Mouse (Mus musculus): ENCODE results near the gene Ankrd11.

Gene Ankrd11

DNA sequence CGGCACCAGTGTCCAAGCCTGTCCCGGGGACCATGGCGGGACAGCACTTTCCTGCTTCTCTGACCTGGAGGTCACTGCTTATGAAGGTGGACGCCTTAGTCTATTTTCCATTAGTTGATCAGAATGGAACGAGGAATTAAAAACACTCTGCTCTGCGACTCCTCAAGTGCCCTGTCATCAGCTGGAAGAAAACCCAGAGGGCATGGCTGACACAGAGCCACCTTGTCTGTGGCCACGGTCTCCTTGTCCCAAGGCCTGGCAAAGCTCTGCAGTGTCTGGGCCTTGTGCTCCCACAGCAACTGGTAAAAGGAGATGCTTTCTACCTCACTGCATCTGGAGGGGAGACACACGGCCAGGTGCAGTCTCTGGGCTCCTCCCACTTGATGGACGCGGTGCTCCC, 158.4 kb downstream of the Ankrd11 start:
- DNase-seq, result no peak

DNA sequence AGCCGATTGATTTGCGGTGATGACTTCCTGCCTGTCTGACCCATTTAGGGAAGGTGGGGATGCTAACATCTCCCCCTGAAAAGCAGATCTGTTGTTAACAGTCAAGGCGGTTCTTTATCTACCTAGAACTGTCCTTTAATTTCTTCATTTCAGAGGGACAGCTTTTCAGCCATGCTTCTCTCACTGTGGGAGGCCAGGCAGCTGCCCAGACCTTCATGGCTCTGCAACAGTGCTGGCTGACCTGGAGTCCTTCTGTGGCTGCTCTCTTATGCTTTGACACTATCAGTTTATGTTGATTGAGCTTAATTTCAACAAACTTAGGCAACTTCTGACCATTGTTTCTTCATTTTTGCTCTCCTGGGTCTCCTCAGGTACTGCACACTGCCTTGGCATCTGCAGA, 161.8 kb downstream of the Ankrd11 start:
- no peak for DNase-seq

DNA sequence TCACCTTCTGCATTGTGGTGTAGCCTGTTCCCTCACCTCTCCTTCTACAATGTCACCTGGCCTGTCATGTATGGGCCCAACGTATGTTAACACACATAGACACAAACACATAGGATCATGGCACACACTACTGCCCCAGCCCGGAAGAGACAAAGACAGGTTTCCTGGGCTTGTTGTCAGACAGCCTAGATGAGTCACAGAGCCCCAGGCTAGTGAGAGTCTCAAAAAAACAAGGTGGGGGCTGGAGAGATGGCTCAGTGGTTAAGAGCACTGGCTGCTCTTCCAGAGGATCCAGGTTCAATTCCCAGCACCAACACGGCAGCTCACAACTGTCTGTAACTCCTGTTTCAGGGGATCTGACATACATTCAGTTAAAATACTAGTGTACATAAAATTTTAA, 163.8 kb downstream of the Ankrd11 start:
- no peak for DNase-seq

DNA sequence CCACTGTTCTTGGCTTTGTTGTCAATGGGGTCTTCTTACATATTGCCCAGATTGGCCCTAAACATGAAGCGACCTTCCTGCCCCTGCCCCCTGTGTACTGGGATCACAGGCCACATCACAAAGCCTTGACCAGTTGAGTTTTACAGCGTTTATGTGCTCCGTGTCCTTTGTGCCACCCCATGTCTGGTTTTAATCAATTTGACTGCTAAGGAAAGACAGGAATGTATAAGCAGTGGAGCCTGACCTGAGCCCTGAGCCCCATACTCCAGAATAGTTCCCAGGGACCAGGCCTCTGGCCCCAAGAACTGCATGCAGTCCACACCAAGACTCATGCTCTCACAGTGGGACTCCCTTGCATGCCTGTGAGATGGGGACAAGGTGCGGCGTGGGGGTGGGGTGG, 166.9 kb downstream of the Ankrd11 start:
- no peak for DNase-seq

DNA sequence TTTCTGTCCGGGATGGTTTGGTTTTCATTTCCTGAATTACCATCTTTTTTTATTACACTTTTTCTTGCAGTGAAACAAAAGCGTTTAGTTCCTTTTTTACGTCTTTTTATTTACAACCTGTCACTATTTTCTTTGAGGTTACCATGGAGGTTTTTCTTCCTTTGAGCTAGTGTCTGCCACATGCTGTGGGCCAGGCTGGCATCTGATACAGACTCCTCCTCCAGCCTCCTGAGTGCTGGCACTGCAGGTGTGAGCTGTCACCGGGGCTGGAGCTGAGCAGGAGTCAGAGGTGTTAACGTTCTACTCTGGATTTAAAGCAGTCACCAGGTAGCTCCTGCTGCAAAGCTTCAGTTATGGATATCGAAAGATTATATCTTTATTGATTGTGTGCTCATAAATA, 168.9 kb downstream of the Ankrd11 start:
- no peak for DNase-seq

DNA sequence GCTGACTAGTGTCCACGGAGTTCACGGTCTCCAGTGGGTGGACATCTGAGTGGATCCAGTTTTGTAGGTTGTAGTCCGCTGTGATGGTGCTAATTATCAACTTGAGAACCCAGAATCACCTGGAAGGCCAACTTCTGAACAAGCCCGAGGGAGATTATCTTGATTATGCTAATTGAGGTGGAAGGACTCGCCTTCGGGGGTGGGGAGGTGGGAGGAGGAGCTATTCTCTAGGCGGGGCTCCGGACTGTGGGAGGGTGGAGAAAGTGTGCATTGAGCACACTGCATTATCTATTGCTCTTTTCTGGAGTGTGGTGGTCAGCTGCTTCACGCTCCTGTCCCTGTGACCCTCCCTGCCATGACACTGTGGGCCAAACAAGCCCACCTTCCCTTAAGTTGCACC, 170.4 kb downstream of the Ankrd11 start:
- DNase-seq, result no peak

DNA sequence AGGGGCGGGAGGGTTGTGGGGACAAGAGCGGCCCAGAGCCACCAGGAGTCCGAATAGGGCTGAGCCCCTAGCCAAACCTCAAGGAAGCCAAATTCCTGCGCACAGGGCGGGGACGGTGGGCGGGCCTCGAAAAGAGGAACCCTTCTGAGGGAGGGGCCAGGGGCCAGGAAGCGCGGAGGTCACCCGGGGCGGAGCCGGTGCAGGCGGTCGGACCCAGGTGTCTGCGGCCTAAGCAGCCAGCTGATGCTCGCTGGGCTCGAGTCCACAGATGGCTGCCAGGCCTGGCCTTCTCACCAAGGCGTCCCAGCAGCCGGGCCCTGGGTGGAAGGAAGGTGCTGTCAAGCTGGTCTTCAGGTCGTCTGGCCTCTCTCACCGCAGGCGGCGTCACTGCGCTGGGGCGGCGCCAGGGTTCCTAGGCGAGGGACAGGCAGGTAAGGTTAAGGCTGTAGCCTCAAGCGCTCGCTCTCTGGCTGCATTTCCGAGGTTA, 171.7 kb downstream of the Ankrd11 start:
- DNase-seq, result peak; percentile 87

GRCm38 (mm10) chr8:122867982-122868381, 174.1 kb downstream of the Ankrd11 start:
- no peak for DNase-seq

GRCm38 (mm10) chr8:122866231-122866630, 175.8 kb downstream of the Ankrd11 start:
- no peak for DNase-seq

DNA sequence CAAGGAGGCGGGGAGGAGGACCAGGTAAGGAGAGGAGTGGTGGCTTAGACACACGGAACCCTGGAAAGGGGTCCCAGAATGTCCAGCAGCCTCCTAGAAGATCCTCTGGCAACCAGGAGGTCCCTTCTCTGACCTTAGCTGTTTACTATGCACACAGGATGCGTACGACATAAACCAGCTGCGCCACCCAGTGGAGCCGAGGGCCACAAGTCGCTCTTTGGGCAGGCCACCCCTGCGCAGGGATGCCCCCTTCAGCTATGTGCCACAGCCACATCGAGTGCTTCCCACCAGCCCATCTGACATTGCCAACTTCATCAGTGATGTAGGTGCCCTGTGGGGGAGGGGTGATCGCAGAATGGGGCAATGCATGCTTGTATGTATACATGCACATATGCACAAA, 176.6 kb downstream of the Ankrd11 start:
- peak; percentile 17 for DNase-seq

DNA sequence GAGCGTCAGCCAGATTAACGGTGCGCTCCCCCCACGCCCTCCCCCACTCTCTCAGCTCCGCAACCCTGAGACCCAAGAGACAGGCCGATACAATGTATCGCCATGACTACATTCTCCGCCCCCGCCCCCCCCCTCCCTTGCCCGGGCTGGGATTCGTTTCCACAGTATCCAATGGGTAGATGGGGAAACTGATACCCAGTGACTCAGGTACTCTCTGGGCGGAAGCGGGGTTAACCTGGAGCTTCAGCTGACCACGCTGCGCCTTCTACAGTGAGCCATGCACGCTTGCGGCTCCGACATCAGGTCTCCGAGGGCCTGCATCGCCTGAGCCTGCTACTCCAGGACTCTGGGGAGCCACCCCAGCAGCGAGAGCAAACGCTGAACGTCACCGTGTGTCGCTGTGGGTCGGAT, 177.4 kb downstream of the Ankrd11 start:
- no peak for DNase-seq

- DNase-seq, result peak; percentile 19
These were observed 182.2 kb downstream of the Ankrd11 start for GRCm38 (mm10) chr8:122859843-122860242.

GRCm38 (mm10) chr8:122856288-122856687, 185.8 kb downstream of the Ankrd11 start:
- no peak for DNase-seq

DNA sequence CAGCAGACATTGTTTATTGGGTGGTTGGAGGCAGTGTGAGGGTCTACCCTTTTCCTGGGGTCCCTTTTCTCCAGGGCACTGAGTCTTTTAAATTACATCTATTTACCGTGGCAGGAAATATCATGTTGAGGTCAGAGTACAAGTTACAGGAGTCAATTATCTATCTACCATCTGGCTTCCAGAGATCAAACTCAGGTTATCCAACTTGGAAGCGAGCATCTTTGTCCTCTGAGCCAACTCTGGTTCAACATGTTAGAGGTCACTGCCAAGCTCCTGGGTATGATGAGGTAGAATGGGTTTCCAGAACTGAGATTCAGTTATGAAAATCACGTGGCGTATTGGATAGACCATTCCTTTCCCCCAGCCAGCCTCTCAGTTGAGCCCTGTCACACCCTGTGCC, 187.0 kb downstream of the Ankrd11 start:
- DNase-seq, result no peak

DNA sequence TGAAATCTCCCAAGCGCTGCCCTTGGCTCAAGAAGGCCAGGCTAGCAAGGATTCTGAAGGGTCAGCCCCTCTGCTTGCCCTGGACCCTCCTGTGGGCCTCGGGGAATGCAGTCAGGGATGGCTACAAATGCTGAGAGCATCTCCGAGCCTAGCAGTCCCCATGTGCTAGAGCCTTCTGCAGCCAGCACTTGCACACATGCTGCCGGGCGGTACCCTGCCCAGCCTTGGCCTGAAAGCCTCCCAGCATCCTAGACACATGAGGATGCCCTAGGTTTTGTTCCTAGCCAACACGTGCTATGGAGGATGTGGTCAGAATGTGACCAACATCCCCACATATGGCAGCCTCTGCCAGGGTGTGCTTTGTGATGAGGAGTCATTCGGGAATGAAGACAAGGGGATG, 187.7 kb downstream of the Ankrd11 start:
- no peak for DNase-seq

GRCm38 (mm10) chr8:122853340-122853771, 188.7 kb downstream of the Ankrd11 start:
- no peak for DNase-seq

- DNase-seq, result no peak
These were observed 189.6 kb downstream of the Ankrd11 start for GRCm38 (mm10) chr8:122852546-122852905.

DNA sequence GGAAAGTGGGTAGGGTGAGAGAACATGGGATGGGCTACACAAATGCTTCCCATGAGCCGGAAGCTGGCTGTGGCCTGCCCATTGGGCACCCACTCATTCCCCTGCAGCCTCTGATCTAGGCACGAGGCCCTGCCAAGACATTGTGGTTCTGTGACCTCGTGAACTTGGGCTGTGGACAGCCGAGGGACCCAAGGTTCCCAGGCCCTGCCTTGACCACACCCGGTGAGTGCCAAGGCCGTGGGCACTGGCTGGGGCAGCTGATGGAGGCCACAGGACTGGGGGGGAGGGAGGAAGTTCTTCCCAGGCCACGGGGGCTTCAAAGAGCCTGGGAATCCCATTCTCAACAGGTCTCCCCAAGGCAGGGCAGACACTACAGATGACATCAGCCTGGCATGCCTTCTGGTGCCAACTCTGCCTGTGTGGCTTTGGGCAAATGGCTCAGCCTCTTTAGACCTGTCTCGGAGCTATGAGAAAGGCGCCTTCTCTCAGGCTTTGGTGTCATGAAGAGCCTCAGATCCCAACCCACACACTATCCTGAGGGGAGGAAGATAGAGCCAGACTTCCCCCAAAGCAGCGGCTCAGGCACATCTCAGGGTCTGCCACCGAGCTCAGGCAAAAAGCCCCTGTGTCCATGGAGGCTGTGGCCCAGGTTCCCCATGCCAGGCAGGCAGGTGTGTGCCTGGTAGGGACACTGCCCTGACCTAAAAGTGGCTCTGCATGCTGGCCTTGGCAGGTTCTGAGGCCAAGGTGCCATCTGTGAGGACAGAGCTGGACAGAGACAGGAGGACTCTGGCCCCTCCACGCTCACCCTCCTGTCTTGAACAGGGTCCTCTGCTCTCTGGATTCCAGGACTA, 190.2 kb downstream of the Ankrd11 start:
- no peak for DNase-seq

- no peak for DNase-seq
These were observed 191.3 kb downstream of the Ankrd11 start for GRCm38 (mm10) chr8:122850641-122851240.

GRCm38 (mm10) chr8:122849152-122849910, 192.7 kb downstream of the Ankrd11 start:
- no peak for DNase-seq

- DNase-seq, result peak; percentile 57
These were observed 194.1 kb downstream of the Ankrd11 start, which contains the start of gene Cdh15 for GRCm38 (mm10) chr8:122847829-122848561. Gene Cdh15 (plus strand): TSS chr8:122847966.

- DNase-seq, result peak; percentile 11
These were observed 196.4 kb downstream of the Ankrd11 start for GRCm38 (mm10) chr8:122845662-122846061.

GRCm38 (mm10) chr8:122844161-122844560, 197.9 kb downstream of the Ankrd11 start:
- no peak for DNase-seq
